Mouse (Mus musculus): ENCODE results near the gene Fam173a.
"Not testable (repeated sequence)": the region's sequence is repeated elsewhere in the genome, so short reads cannot be mapped to it uniquely, and the experiment has no call there.

- TF ChIP-seq CTCF (IDR thresholded peaks at IDR 0.05; ENCODE audit: low read depth, low read length); POLR2A (IDR thresholded peaks at IDR 0.05; ENCODE audit: insufficient read depth, low read length); EP300 (IDR thresholded peaks at IDR 0.05; ENCODE audit: insufficient read depth, low read depth, low read length): not testable (repeated sequence)
Measured at GRCm38 (mm10) chr17:25807452-25807851, 14.8 kb upstream of the Fam173a start.
